Mouse (Mus musculus) hindbrain, embryonic 15.5 days (tissue): ENCODE measurements at regions not wholly inside any gene's neighbourhood (a gene's known extent, or its start where the extent isn't known, plus 50 kb on each side); places are given as distances from the start of the nearest gene placed in this dataset.

Experiments used
- ATAC-seq: fragments of 200-750 bp; cut with Nextera tagmentation; 2 replicates; pipeline ENCODE4 v1.8.0; 2017; ENCODE audit warnings: low read depth, moderate number of reproducible peaks, moderate TSS enrichment; ENCODE audit not compliant: low FRiP score
- H3K27ac ChIP-seq: fragments of 300-500 bp; sonication (generic); replicated peaks from 2 replicates; pipeline ENCODE4 v1.5.1; 2015; ENCODE audit warnings: mild to moderate bottlenecking, inconsistent platforms
- H3K27me3 ChIP-seq: fragments of 300-500 bp; sonication (generic); 2 replicates; pipeline ENCODE4 v1.6.1; 2015; ENCODE audit warnings: control low read depth, inconsistent platforms
- H3K36me3 ChIP-seq: fragments of 300-500 bp; sonication (generic); 2 replicates; pipeline ENCODE4 v1.6.1; 2015; ENCODE audit warnings: control low read depth, inconsistent platforms
- H3K4me1 ChIP-seq: fragments of 300-500 bp; sonication (generic); replicated peaks from 2 replicates; pipeline ENCODE4 v1.6.1; 2015; ENCODE audit warnings: control low read depth, inconsistent platforms
- H3K4me2 ChIP-seq: fragments of 300-500 bp; sonication (generic); 2 replicates; pipeline ENCODE4 v1.6.1; 2015; ENCODE audit warnings: moderate library complexity, mild to moderate bottlenecking, inconsistent platforms
- H3K4me3 ChIP-seq: fragments of 300-500 bp; sonication (generic); 2 replicates; pipeline ENCODE4 v1.5.1; 2015; ENCODE audit warnings: mild to moderate bottlenecking, inconsistent platforms
- H3K9ac ChIP-seq: fragments of 300-500 bp; sonication (generic); 2 replicates; pipeline ENCODE4 v1.6.1; 2015; ENCODE audit warnings: inconsistent platforms
- H3K9me3 ChIP-seq: fragments of 300-500 bp; sonication (generic); 2 replicates; pipeline ENCODE4 v1.6.1; 2016; ENCODE audit warnings: control low read depth, inconsistent platforms
- WGBS: fragments of 180-500 bp; shearing (Covaris S2); methylation state at CpG from one replicate; pipeline ENCODE4 v1.1.7; 2015; 5-methylcytosine and 5-hydroxymethylcytosine counted together

DNA sequence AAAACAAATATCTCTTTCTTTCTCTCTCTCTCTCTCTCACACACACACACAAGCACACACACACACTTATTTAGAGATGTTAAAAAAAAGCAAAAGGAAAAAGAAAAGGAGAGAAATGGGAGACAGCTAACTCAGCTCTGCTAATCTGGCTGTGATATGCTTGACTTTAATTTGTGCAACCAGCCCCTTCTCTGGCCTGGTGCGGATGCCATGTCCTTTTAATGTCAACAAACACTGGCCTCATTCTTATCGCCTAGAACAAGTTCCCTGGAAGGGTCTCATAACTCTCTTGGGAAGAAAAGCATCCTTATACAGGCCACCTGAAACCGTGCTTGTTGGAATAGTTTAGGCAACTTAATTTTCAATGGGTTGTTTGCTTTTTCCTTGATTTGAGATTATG is 368.7 kb downstream of the Mctp2 start:
- H3K4me1 ChIP-seq: 0 out of 2 replicates have a peak, but pooled peaks cover 13% of the 10 kb centered on the region
- WGBS: 69% methylated on average over 3 of the region's 3 CpGs
- H3K9me3 ChIP-seq: no peaks in the 10 kb centered on the region
- H3K27me3 ChIP-seq: no peaks in the 10 kb centered on the region
- no peak for ATAC-seq
- no peak overlapping the region for H3K4me2 ChIP-seq
- no peak overlapping the region for H3K9ac ChIP-seq
- no peaks in the 10 kb centered on the region for H3K36me3 ChIP-seq
- no peak overlapping the region for H3K4me3 ChIP-seq
- no peak overlapping the region for H3K27ac ChIP-seq

DNA sequence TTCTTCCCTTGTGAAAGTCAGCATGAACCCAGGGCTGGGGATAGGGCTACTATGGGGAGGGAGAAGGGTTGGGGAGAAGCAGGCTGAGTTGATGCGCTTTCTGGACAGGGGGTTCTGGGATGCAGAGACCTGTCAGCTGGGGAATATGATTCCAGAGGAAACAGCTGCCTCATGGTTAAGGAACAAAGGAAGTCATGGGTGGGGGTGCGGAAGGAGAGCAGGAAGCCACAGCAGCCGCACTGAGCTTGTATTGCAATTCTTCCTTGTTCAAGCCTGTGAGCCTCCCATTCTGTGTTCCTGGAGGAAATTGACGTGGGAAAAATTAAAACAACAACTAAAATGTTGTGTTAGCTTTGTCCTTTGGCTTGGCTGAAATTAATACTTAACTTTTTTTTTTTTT is 369.7 kb downstream of the Mctp2 start:
- Histone ChIP-seq H3K27ac (no peak overlapping the region), H3K9ac (no peak overlapping the region), H3K27me3 (no peaks in the 10 kb centered on the region), H3K4me1 (0 out of 2 replicates have a peak, but pooled peaks cover 3% of the 10 kb centered on the region), H3K4me3 (no peak overlapping the region), H3K4me2 (no peak overlapping the region), H3K9me3 (no peaks in the 10 kb centered on the region), H3K36me3 (no peaks in the 10 kb centered on the region)
- WGBS: 72% methylated on average over 4 of the region's 4 CpGs
- no peak for ATAC-seq
